Mouse (Mus musculus) mammary gland, adult 2 months (tissue): Measurements from ENCODE around the gene Ncdn. TPM values are rescaled to one million over a fixed set of nuclear protein-coding genes. Genes with fewer than 3 reads are reported as not detected.

Experiments used
- polyA plus RNA-seq: library from polyadenylated mRNA; depleted of rRNA; stranded (reverse); fragments of >200 nt; gene quantifications from 2 replicates; pipeline ENCODE4 v1.2.3, GENCODE M21; 2012; ENCODE audit warnings: low replicate concordance; rRNA removed

Ncdn gene
- polyA plus RNA-seq: 36.9 and 55.0 TPM in 2 replicates

DNA sequence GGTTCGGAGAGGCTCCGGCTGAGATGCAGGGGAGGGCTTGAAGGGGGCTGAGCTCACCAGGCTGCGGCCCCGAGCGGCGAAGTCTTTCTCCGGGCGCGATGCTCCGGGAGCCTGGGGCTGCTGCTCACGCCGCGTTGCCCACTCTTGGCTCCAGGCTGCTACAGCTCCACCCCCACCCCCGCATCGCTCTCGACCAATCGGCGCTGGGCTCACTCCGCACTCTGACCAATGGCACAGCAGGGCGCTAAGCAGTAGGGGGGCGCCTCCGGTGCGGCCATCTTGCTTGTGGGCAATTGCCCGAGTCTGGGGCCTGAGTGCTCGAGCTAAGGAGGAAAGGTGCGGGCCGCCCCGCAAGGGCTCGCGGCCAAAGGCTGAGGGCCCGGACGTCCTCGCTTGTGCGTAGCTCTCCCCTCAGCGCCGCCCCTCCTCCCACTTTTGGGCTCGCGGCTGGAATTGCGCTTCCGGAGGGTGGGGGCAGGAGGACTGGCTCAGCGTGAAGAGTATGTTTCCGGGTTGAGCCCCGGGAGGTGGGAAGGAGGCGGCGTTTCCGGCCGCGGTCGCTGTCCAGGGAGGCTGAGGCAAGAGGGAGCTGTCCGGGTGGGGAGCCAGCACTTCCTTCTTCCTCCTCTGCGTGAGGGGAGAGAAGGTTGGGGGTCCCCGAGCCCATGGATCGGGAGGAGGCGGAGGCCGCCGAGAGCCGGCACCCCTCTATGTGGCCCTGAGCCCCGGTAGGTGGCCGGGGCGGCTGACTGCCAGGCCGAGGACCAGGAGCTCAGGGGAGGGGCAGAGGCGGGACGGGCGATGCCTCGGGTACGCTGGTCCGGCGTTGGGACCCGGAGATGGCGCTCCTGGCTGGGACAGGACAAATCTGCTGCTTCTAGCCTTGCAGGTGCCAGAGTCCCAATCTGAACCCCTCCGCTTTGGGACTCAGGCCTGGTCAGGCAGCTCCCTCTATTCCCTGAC is at the start of gene Ncdn, which contains the start of gene AU040320:
Ncdn (minus strand) TSS at position 171 of the 963 bp plus-strand sequence.
AU040320 (plus strand) TSS at position 277 of the 963 bp plus-strand sequence.

GRCm38 (mm10) chr4:126736001-126736414 is 17.2 kb downstream of the Ncdn start, which contains the start of gene Tfap2e:
Tfap2e (minus strand) TSS chr4:126736240.

Other genes with a start within 250 kb of the Ncdn start
- 1.3 and 2.4 TPM in 2 replicates for gene Ago4, start 220.0 kb downstream of the Ncdn start, polyA plus RNA-seq
- 0.22 and 0.59 TPM in 2 replicates for gene Clspn, start 196.5 kb downstream of the Ncdn start, polyA plus RNA-seq
- gene 5730409E04Rik, start 143.6 kb downstream of the Ncdn start, polyA plus RNA-seq: 17.1 and 20.6 TPM in 2 replicates
- 174 and 310 TPM in 2 replicates for gene Psmb2, start 75.8 kb downstream of the Ncdn start, polyA plus RNA-seq
- gene Tfap2e, start 17.2 kb downstream of the Ncdn start, polyA plus RNA-seq: 0.20 and 0.23 TPM in 2 replicates
- gene AU040320, start 106 bp upstream of the Ncdn start, polyA plus RNA-seq: 30.3 and 32.6 TPM in 2 replicates
- gene Zmym4, start 214.7 kb upstream of the Ncdn start, polyA plus RNA-seq: 2.7 and 6.3 TPM in 2 replicates